In genomic region chr7:91208083-91208852, GRCm38 (mm10) we compare ENCODE assay signal across 12 mouse cellular contexts.
DNase-seq lines count a peak whose midpoint lies in the region; ATAC-seq lines count a peak whose summit lies in the region.
"Had no signal": no experiment of that assay in that cellular context is flagged by ENCODE, and none has a peak within 500 bp of the region (broad histone marks: within the 10 kb centered on the region; RNA-seq: fewer than 3 reads in every experiment).

No protein-coding gene starts in this region.

- DNase-seq in midbrain, embryonic 11.5 days (ENCODE audit: low spot score, missing footprints) = no peak
- no peak for DNase-seq in midbrain, embryonic 10.5 days (ENCODE audit: low spot score)
- DNase-seq in forebrain, embryonic 14.5 days (ENCODE audit: low spot score) = peak; percentile 90
- DNase-seq in adrenal gland, postnatal 36 days = no peak
- no peak for DNase-seq in heart, adult 11 months
- DNase-seq: heart, postnatal 10 days; thymus, postnatal 4 days had no signal

- H3K9ac ChIP-seq in midbrain, embryonic 11.5 days (ENCODE audit: low read length) = no peak overlapping the region
- H3K9ac ChIP-seq in forebrain, embryonic 14.5 days (ENCODE audit: low read length) = no peak overlapping the region
- H3K9ac ChIP-seq in hindbrain, embryonic 16.5 days (ENCODE audit: low read depth, low read length) = no peak overlapping the region
- no peak overlapping the region for H3K9ac ChIP-seq in neural tube, embryonic 14.5 days (replicated peaks; ENCODE audit: low read depth, low read length)

- ATAC-seq in midbrain, embryonic 11.5 days (ENCODE audit: low FRiP score) = peak; percentile 76
- peak; percentile 95 for ATAC-seq in forebrain, embryonic 14.5 days
- peak; percentile 52 for ATAC-seq in hindbrain, embryonic 16.5 days
- ATAC-seq in neural tube, embryonic 14.5 days (ENCODE audit: low read depth) = peak; percentile 75
- ATAC-seq: lung, postnatal 0 days had no signal

- H3K27ac ChIP-seq in midbrain, embryonic 11.5 days (ENCODE audit: low read depth, low read length) = no peak overlapping the region
- H3K27ac ChIP-seq in midbrain, embryonic 10.5 days (replicated peaks) = no peak overlapping the region
- peak overlapping the region; percentile 44; the same call in 1 of the 2 replicates for H3K27ac ChIP-seq in forebrain, embryonic 14.5 days (ENCODE audit: low read depth, low read length)
- H3K27ac ChIP-seq in hindbrain, embryonic 16.5 days (ENCODE audit: low read depth, low read length) = no peak overlapping the region
- no peak overlapping the region for H3K27ac ChIP-seq in neural tube, embryonic 14.5 days (ENCODE audit: low read depth, low read length)

- H3K4me2 ChIP-seq in midbrain, embryonic 11.5 days = no peak overlapping the region
- H3K4me2 ChIP-seq in forebrain, embryonic 14.5 days (ENCODE audit: low read length) = peak overlapping the region; percentile 25; the same call in 1 of the 2 replicates
- H3K4me2 ChIP-seq in hindbrain, embryonic 16.5 days (ENCODE audit: low read length) = no peak overlapping the region
- no peak overlapping the region for H3K4me2 ChIP-seq in neural tube, embryonic 14.5 days (ENCODE audit: low read depth, low read length)
- H3K4me2 ChIP-seq: liver, embryonic 11.5 days had no signal

- no peaks in the 10 kb centered on the region for H3K36me3 ChIP-seq in midbrain, embryonic 11.5 days (ENCODE audit: control insufficient read depth, insufficient read depth, low read length)
- no peaks in the 10 kb centered on the region for H3K36me3 ChIP-seq in midbrain, embryonic 10.5 days
- H3K36me3 ChIP-seq in forebrain, embryonic 14.5 days (ENCODE audit: control insufficient read depth, insufficient read depth, low read length) = no peaks in the 10 kb centered on the region
- H3K36me3 ChIP-seq in hindbrain, embryonic 16.5 days (ENCODE audit: control insufficient read depth, insufficient read depth, low read length) = no peaks in the 10 kb centered on the region
- H3K36me3 ChIP-seq in neural tube, embryonic 14.5 days (ENCODE audit: control insufficient read depth, insufficient read depth, low read length) = no peaks in the 10 kb centered on the region

- no peaks in the 10 kb centered on the region for H3K27me3 ChIP-seq in midbrain, embryonic 11.5 days (ENCODE audit: control insufficient read depth, insufficient read depth, low read length)
- H3K27me3 ChIP-seq in midbrain, embryonic 10.5 days (ENCODE audit: low read depth, poor library complexity, severe bottlenecking) = no peaks in the 10 kb centered on the region
- no peaks in the 10 kb centered on the region for H3K27me3 ChIP-seq in forebrain, embryonic 14.5 days (replicated peaks; ENCODE audit: control insufficient read depth, insufficient read depth, low read length)
- H3K27me3 ChIP-seq in hindbrain, embryonic 16.5 days (replicated peaks; ENCODE audit: control insufficient read depth, insufficient read depth, low read length) = no peaks in the 10 kb centered on the region
- no peaks in the 10 kb centered on the region for H3K27me3 ChIP-seq in neural tube, embryonic 14.5 days (ENCODE audit: control insufficient read depth, insufficient read depth, low read length)

- H3K9me3 ChIP-seq in midbrain, embryonic 11.5 days (ENCODE audit: control insufficient read depth, low read length) = no peaks in the 10 kb centered on the region
- H3K9me3 ChIP-seq in midbrain, embryonic 10.5 days (replicated peaks) = no peaks in the 10 kb centered on the region
- H3K9me3 ChIP-seq in forebrain, embryonic 14.5 days (replicated peaks; ENCODE audit: control insufficient read depth, low read length) = no peaks in the 10 kb centered on the region
- no peaks in the 10 kb centered on the region for H3K9me3 ChIP-seq in hindbrain, embryonic 16.5 days (ENCODE audit: control insufficient read depth, low read length)
- no peaks in the 10 kb centered on the region for H3K9me3 ChIP-seq in neural tube, embryonic 14.5 days (ENCODE audit: control insufficient read depth, low read length)

- WGBS in midbrain, embryonic 11.5 days = 67% methylated on average over 5 of the region's 5 CpGs
- 78% methylated on average over 5 of the region's 5 CpGs for WGBS in midbrain, embryonic 10.5 days
- 39% methylated on average over 5 of the region's 5 CpGs for WGBS in forebrain, embryonic 14.5 days
- 48% methylated on average over 5 of the region's 5 CpGs for WGBS in hindbrain, embryonic 16.5 days
- 39% methylated on average over 5 of the region's 5 CpGs for WGBS in neural tube, embryonic 14.5 days

- no peaks in the 10 kb centered on the region for H3K4me1 ChIP-seq in midbrain, embryonic 11.5 days (ENCODE audit: control insufficient read depth, insufficient read depth, low read length)
- peaks cover 5% of the 10 kb centered on the region; the same call in 1 of the 2 replicates for H3K4me1 ChIP-seq in midbrain, embryonic 10.5 days
- no peaks in the 10 kb centered on the region for H3K4me1 ChIP-seq in forebrain, embryonic 14.5 days (ENCODE audit: control insufficient read depth, insufficient read depth, low read length)
- H3K4me1 ChIP-seq in hindbrain, embryonic 16.5 days (ENCODE audit: control insufficient read depth, insufficient read depth, low read depth, low read length) = no peaks in the 10 kb centered on the region
- H3K4me1 ChIP-seq in neural tube, embryonic 14.5 days (ENCODE audit: control insufficient read depth, insufficient read depth, low read length) = no peaks in the 10 kb centered on the region

- no peak overlapping the region for H3K4me3 ChIP-seq in midbrain, embryonic 11.5 days (ENCODE audit: low read depth, low read length)
- no peak overlapping the region for H3K4me3 ChIP-seq in midbrain, embryonic 10.5 days
- H3K4me3 ChIP-seq in forebrain, embryonic 14.5 days (ENCODE audit: low read depth, low read length) = no peak overlapping the region
- no peak overlapping the region for H3K4me3 ChIP-seq in hindbrain, embryonic 16.5 days (ENCODE audit: low read length)
- no peak overlapping the region for H3K4me3 ChIP-seq in neural tube, embryonic 14.5 days (ENCODE audit: low read depth, low read length)
- H3K4me3 ChIP-seq: erythroblast, embryonic 14.5 days had no signal
